Mouse (Mus musculus) liver, embryonic 12.5 days (tissue): ENCODE measurements around the gene Cenpm. TPM values are rescaled to one million over a fixed set of nuclear protein-coding genes. Genes with fewer than 3 reads are reported as not detected.

Experiments
- ATAC-seq: fragments of 200-750 bp; cut with Nextera tagmentation; 2 replicates; pipeline ENCODE4 v1.8.0; 2017; ENCODE audit warnings: moderate number of reproducible peaks, mild to moderate bottlenecking, moderate library complexity
- H3K27ac ChIP-seq: fragments of 300-500 bp; sonication (generic); 2 replicates; pipeline ENCODE4 v1.5.1; 2016; ENCODE audit warnings: mild to moderate bottlenecking
- H3K27me3 ChIP-seq: fragments of 300-500 bp; sonication (generic); replicated peaks from 2 replicates; pipeline ENCODE4 v1.6.1; 2016; ENCODE audit warnings: mild to moderate bottlenecking, moderate library complexity
- H3K36me3 ChIP-seq: fragments of 300-500 bp; sonication (generic); 2 replicates; pipeline ENCODE4 v1.6.1; 2016; ENCODE audit warnings: mild to moderate bottlenecking, moderate library complexity
- H3K4me1 ChIP-seq: fragments of 300-500 bp; sonication (generic); 2 replicates; pipeline ENCODE4 v1.6.1; 2016
- H3K4me2 ChIP-seq: fragments of 300-500 bp; sonication (generic); 2 replicates; pipeline ENCODE4 v1.6.1; 2016; ENCODE audit warnings: mild to moderate bottlenecking, moderate library complexity
- H3K4me3 ChIP-seq: fragments of 300-500 bp; sonication (generic); 2 replicates; pipeline ENCODE4 v1.5.1; 2016; ENCODE audit warnings: mild to moderate bottlenecking, moderate library complexity
- H3K9ac ChIP-seq: fragments of 300-500 bp; sonication (generic); 2 replicates; pipeline ENCODE4 v1.6.1; 2016; ENCODE audit warnings: mild to moderate bottlenecking, moderate library complexity
- H3K9me3 ChIP-seq: fragments of 300-500 bp; sonication (generic); replicated peaks from 2 replicates; pipeline ENCODE4 v1.6.1; 2016; ENCODE audit warnings: mild to moderate bottlenecking, moderate library complexity
- WGBS: fragments of 180-500 bp; shearing (Covaris S2); methylation state at CpG from one replicate; pipeline ENCODE4 v1.1.7; 2016; ENCODE audit not compliant: insufficient replicate concordance; 5-methylcytosine and 5-hydroxymethylcytosine counted together
- polyA plus RNA-seq: library from polyadenylated mRNA; unstranded; fragments of >200 nt; fragmentation: Nextera tagmentation; extraction: Ambion mirVana; gene quantifications from 2 replicates; pipeline ENCODE4 v1.2.1, GENCODE M21; 2016

Gene Cenpm
- polyA plus RNA-seq, 1 experiment from 2014 or later, result 48.3 TPM

DNA sequence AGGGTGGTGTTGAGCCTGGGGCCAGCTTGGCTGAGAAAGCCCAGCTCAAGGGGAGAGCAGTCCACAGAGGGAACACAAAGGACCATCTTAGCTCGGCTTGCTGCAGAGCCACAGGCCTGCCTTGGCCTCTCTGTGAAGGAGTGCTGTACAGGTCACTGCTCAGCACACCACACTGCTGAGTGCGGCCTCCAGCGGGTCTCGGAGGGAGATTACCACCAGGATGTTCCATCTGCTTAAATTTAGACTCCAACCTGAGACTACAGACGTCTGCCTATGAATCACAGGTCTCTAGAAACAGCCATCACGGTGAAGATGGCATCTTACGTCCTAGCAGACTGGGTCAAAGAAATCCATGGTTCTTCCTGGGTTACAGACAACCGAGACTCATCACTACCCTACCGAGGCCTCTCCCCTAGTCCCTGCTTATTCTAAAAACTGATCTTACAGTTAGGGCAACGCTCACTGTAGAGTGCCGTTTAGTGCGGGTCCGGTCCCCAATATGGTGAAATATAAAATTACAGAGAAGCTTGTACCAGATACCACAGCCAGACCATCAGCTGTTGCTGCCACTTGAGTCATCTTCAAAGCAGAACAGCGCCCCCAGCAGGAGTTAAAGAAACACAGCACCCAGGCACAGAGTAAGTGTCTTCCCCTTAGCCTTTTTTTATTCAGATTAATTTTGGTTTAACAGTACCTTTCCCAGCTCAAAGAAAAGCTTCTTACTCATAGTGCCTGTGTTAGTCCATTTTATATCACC lies 23.3 kb downstream of the Cenpm start:
- no peak for ATAC-seq
- Histone ChIP-seq H3K4me1 (peaks cover 36% of the 10 kb centered on the region), H3K27me3 (peaks cover 94% of the 10 kb centered on the region), H3K9me3 (no peaks in the 10 kb centered on the region), H3K9ac (no peak overlapping the region), H3K36me3 (no peaks in the 10 kb centered on the region), H3K27ac (no peak overlapping the region), H3K4me3 (no peak overlapping the region), H3K4me2 (no peak overlapping the region)
- 69% methylated on average over 14 of the region's 14 CpGs for WGBS

DNA sequence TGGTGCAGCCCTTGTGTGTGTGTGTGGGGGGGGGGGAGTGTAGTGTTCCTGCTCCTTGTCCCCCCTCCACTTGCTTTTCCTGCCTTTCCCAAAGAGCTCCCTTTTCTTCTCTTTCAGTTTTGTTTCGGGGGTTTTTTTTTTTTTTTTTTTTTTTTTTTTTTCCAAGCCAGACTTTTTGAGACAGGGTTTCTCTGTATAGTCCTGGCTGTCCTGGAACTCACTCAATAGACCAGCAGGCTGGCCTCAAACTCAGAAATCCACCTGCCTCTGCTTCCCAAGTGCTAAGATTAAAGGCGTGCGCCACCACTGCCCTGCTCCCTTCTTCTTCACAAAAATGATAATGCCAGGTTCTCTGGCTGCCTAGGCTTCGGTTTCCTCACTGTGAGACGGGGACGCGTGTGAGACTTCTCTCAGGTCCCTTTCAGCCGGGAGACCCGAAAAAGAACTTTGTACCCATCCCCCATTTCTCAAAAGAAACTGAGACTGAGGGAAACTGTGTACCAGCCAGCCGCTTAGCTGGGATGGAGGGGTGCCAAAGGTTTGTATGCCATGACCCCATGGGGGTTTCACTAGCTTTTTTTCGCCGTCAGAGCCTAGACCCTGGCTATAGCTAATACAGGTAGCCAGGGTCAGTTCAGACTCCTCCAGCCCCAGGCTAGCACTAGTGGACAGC lies 24.4 kb downstream of the Cenpm start:
- ATAC-seq, result no peak
- H3K27ac ChIP-seq, result no peak overlapping the region
- no peak overlapping the region for H3K4me3 ChIP-seq
- H3K9me3 ChIP-seq, result no peaks in the 10 kb centered on the region
- no peak overlapping the region for H3K4me2 ChIP-seq
- 68% methylated on average over 11 of the region's 12 CpGs for WGBS
- H3K27me3 ChIP-seq, result peaks cover 95% of the 10 kb centered on the region
- no peaks in the 10 kb centered on the region for H3K36me3 ChIP-seq
- no peak overlapping the region for H3K9ac ChIP-seq
- peaks cover 26% of the 10 kb centered on the region for H3K4me1 ChIP-seq

DNA sequence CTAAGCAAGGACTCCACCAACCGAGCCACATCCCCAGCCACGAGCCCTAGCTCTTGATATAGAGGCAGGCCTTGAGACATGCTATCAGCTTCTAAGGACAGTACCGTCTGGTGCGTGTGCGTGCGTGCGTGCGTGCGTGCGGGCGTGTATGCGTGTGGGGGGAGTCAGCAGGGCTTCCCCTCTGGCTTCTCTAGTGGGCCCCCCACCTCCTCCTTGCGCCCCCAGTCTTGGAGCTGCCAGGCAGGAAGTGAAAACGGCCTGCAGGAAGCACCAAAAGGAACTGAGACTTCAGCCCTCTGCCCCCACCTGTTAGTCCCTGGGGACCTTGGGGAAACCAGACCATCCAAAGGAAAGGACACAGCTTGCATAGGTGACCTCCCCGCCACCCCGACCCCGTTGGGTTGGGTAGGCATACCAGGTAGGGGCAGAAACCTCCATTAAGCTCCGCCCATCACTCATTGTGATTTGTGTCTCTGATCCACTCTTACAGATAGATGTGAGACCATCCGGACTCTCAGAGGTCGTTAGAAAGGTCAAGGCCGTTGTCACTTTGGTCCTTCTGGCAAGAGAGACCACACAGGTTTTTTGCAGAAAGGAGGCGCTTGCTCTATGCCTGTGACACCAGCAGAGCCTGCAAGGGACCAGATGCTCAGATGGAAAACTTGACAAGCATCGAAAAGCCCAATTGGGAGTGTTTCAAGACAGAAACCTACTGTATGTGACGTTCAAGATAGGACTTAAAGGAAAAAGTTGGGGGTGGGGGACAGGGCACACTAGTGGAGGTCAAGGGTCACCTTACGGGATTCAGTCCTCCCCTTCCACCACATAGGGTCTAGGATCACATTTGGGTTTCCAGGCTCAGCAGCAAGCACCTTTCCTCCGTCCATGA lies 25.5 kb downstream of the Cenpm start:
- peaks cover 95% of the 10 kb centered on the region for H3K27me3 ChIP-seq
- 46% methylated on average over 26 of the region's 26 CpGs for WGBS
- H3K27ac ChIP-seq, result no peak overlapping the region
- ATAC-seq, result no peak
- H3K4me2 ChIP-seq, result no peak overlapping the region
- no peaks in the 10 kb centered on the region for H3K9me3 ChIP-seq
- peaks cover 16% of the 10 kb centered on the region for H3K4me1 ChIP-seq
- H3K9ac ChIP-seq, result no peak overlapping the region
- no peaks in the 10 kb centered on the region for H3K36me3 ChIP-seq
- no peak overlapping the region for H3K4me3 ChIP-seq

DNA sequence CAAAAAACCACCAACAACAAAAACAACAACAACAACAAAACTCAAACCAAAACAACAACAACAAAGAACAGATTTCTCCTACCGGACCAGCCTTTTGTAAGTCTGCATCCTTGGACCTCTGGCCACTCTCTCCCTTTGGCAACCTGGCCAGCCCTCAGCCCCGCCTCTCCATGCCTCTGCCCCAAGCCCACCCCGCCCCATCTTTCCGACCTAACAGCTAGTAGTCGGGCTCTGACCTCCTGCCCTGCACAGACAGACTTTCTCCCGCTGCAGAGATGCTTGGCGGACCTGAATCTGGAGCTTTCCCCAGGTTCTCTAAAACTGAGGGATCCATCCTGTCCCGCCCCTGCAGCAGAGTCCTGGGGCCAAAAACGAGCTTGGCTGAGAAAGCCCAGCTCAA lies 26.6 kb downstream of the Cenpm start:
- Histone ChIP-seq H3K9ac (no peak overlapping the region), H3K4me3 (no peak overlapping the region), H3K4me2 (no peak overlapping the region), H3K9me3 (no peaks in the 10 kb centered on the region), H3K36me3 (no peaks in the 10 kb centered on the region), H3K27me3 (peaks cover 95% of the 10 kb centered on the region), H3K4me1 (peaks cover 6% of the 10 kb centered on the region; the same call in 1 of the 2 replicates), H3K27ac (no peak overlapping the region)
- ATAC-seq, result no peak
- WGBS, result 40% methylated on average over 9 of the region's 9 CpGs

- 14% methylated on average over 7 of the region's 7 CpGs for WGBS
- peaks cover 95% of the 10 kb centered on the region for H3K27me3 ChIP-seq
Measured at GRCm38 (mm10) chr15:82217039-82217438, 27.5 kb downstream of the Cenpm start.

DNA sequence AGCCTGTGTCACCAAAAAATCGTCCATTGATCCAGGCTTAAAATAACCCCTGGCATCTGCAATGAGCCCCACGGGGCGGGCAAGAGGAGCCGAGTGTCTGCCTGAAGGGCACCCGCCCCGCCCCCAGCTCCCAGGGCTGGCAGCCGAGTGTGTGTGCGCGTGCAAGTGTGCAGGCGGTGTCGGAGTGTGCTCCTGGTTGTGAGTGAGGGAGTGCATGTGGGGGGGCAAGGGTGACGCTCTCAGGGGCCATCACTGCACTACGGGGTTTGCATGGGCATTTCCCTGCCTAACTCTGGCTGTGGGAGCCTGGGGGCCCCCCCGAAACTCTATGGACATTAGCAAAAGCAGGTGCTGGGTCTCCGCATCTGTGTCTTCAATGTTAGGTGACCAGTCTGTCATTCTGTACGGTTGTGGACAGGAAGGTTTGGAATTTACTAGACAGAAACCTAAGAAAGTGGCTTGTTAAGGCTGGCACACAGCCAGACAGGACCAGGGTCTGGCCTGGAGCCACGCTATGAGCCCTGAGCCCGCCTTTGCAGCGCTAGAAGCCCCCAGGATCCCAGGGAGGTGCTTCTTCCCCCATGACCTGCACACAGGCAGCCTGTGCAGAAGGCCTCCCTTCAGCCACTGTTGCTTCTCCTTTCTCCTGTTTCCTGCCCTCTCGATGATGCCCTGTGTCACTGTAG lies 28.3 kb downstream of the Cenpm start:
- Histone ChIP-seq H3K4me2 (no peak overlapping the region), H3K27me3 (peaks cover 95% of the 10 kb centered on the region), H3K9me3 (no peaks in the 10 kb centered on the region), H3K9ac (no peak overlapping the region), H3K27ac (no peak overlapping the region), H3K4me3 (no peak overlapping the region), H3K4me1 (peaks cover 16% of the 10 kb centered on the region), H3K36me3 (no peaks in the 10 kb centered on the region)
- no peak for ATAC-seq
- 55% methylated on average over 20 of the region's 20 CpGs for WGBS

More at GRCm38 (mm10) chr15:82217039-82217438, 27.5 kb downstream of the Cenpm start:
- Histone ChIP-seq H3K9ac (no peak overlapping the region), H3K4me1 (peaks cover 11% of the 10 kb centered on the region), H3K4me3 (no peak overlapping the region), H3K9me3 (no peaks in the 10 kb centered on the region), H3K4me2 (no peak overlapping the region), H3K36me3 (no peaks in the 10 kb centered on the region), H3K27ac (no peak overlapping the region)
- no peak for ATAC-seq

DNA sequence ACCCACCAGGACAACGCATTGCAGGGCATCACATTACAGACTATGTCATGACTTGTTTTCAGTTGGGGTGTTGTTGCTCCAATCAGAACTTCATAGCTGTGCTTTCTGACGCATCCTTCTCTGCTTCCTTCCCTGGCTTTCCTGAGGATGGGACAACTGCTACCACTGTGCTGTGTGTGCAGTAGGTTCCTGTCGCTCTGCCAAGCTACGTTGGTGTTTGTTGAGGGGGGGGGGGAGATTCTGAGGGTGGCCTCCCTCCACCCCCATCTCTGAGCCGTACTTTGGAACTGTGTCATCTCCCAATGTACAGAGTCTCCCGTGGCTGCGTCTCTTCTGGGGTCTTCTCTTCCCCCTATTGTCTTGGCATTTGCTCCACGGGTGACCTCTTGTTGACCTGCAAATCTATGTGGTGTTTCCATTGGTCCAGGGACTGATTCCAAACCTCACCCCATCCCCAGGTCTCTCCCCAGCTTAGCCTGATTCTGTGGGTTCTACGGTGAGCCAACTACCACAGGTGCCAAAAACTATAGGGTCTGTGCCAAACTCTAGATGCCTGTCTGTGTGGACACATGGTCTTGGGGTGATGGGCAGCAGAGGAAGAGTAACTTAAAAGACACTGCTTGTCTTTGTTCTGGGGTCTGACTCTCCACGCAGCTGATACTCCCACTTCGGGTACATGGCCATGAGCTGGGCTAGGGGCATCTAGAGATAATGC lies 29.1 kb downstream of the Cenpm start:
- 36% methylated on average over 11 of the region's 11 CpGs for WGBS
- no peaks in the 10 kb centered on the region for H3K36me3 ChIP-seq
- ATAC-seq, result no peak
- no peak overlapping the region for H3K27ac ChIP-seq
- H3K4me2 ChIP-seq, result no peak overlapping the region
- H3K4me3 ChIP-seq, result no peak overlapping the region
- H3K9ac ChIP-seq, result no peak overlapping the region
- H3K4me1 ChIP-seq, result peaks cover 16% of the 10 kb centered on the region
- peaks cover 95% of the 10 kb centered on the region for H3K27me3 ChIP-seq
- H3K9me3 ChIP-seq, result no peaks in the 10 kb centered on the region

DNA sequence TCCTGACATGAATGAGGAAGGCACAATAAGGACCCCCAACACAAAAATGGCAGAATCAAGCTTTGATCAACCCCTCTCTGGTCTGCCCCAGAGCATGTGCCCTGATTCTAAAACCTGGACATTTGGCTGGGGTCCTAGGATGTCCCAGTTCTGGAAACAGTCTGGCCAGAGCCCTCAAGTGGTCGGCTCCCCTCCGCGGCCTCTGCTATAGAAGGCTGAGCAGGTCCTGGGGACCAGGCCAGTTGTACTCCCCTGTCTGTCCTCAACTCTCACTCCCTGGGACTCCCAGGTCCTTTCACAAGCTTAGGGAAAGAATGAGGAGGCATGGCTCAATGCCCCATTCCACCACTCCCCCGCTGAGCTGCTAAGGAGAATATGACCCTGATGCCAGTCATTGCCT lies 31.3 kb downstream of the Cenpm start:
- ATAC-seq, result no peak
- no peak overlapping the region for H3K4me2 ChIP-seq
- peaks cover 98% of the 10 kb centered on the region for H3K27me3 ChIP-seq
- H3K4me1 ChIP-seq, result peaks cover 12% of the 10 kb centered on the region
- no peak overlapping the region for H3K27ac ChIP-seq
- no peak overlapping the region for H3K4me3 ChIP-seq
- H3K9ac ChIP-seq, result no peak overlapping the region
- no peaks in the 10 kb centered on the region for H3K9me3 ChIP-seq
- no peaks in the 10 kb centered on the region for H3K36me3 ChIP-seq
- 16% methylated on average over 4 of the region's 4 CpGs for WGBS

GRCm38 (mm10) chr15:82212752-82213063 lies 31.8 kb downstream of the Cenpm start, which contains the start of gene Shisa8:
Gene Shisa8 (minus strand): TSS chr15:82212815.
- no peak for ATAC-seq
- no peak within 1 kb of the TSS for H3K27ac ChIP-seq

DNA sequence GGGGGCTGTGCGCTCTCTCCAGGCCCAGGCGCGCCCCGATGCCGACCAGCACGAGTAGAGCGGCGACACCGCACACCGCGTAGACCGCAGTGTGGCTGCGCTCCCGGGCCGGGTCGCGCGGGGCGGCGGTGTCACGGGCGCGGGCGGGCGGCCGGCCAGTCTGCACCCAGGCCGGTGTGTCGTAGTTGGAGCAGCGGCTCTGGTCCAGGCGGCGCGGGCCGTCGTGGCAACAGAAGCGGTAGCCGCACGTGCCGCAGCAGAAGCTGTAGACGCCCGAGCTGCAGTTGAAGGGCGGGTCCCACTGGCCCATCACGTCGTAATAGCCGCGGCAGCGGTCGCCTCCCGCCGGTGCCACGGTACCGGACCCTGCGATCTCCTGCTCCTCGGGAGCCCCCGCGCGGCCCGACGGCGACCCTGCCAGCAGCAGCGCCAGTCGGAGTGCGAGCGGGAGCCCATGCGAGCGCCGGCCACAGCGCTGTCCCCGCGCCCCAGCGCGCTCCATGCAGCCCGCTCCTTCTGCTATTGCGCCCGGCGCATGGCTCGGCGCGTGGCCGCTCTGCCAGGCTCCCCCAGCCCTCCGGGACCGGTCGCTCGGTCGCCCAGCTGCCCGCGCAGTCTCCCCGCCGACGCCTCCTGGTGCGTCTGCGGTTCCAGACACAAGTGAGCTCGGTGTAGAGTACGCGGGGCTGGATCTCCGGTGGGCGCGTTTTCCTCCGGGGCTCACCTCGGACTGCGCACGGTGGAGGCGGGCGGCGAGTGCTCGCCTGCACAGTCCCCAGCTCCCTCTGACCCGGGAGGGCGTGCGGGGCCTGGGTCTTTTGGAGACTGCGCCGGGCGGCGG lies 32.4 kb downstream of the Cenpm start:
- WGBS, result 3% methylated on average over 106 of the region's 112 CpGs
- H3K27me3 ChIP-seq, result peaks cover 100% of the 10 kb centered on the region
- H3K4me1 ChIP-seq, result peaks cover 14% of the 10 kb centered on the region
- H3K4me2 ChIP-seq, result peak overlapping the region; percentile 68
- peak overlapping the region; percentile 3; the same call in 1 of the 2 replicates for H3K9ac ChIP-seq
- H3K4me3 ChIP-seq, result peak overlapping the region; percentile 47
- H3K9me3 ChIP-seq, result no peaks in the 10 kb centered on the region
- H3K36me3 ChIP-seq, result no peaks in the 10 kb centered on the region
- peak; percentile 13 for ATAC-seq
- no peak overlapping the region for H3K27ac ChIP-seq

More at GRCm38 (mm10) chr15:82212752-82213063, 31.8 kb downstream of the Cenpm start, which contains the start of gene Shisa8:
- Histone ChIP-seq H3K4me1 (peaks cover 12% of the 10 kb centered on the region), H3K9me3 (no peaks in the 10 kb centered on the region), H3K36me3 (no peaks in the 10 kb centered on the region), H3K9ac (peak within 1 kb of the TSS; percentile 3; the same call in 1 of the 2 replicates), H3K27me3 (peaks cover 98% of the 10 kb centered on the region), H3K4me3 (peak within 1 kb of the TSS; percentile 47), H3K4me2 (peak within 1 kb of the TSS; percentile 68)
- 0% methylated on average over 26 of the region's 34 CpGs for WGBS
